Mouse (Mus musculus): ENCODE data around the gene Atxn1. TPM values are rescaled to one million over a fixed set of nuclear protein-coding genes. Genes with fewer than 3 reads are reported as not detected.

The Atxn1 gene
- total and polyA plus RNA-seq, 3 experiments, result 7.5 to 30.1 (median 27.3) TPM

DNA sequence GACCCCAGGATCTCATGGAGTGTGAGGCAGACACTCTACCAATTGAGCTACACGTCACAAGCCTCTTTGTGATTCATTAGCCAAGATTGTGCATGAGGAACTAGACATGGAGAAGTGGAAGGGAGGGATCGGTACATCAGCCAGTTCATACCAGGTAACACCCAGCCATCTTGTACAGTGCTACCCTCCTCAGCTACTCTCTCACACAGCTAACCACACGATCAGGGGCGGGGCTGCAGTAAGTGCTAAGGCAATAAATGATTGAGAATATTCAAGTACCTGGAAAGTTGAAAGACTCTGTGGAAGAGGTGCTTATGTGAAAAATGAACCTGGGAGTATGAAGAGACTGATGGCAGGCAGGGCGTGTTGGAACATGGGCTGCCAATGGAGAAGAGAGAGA lies 306.5 kb downstream of the Atxn1 start:
- WGBS, result 95% methylated on average over 5 of the region's 5 CpGs
- no peaks in the 10 kb centered on the region for H3K27me3 ChIP-seq (ENCODE audit: control insufficient read depth, insufficient read depth, low read length)
- TF ChIP-seq POLR2A (IDR thresholded peaks at IDR 0.05; ENCODE audit: insufficient read depth, low read depth, low read length) (no peak), EP300 (IDR thresholded peaks at IDR 0.05; ENCODE audit: insufficient read depth, low read depth, low read length) (no peak), CTCF (IDR thresholded peaks at IDR 0.05) (no peak)
- H3K9ac ChIP-seq (ENCODE audit: low read depth, low read length), result no peak overlapping the region
- H3K36me3 ChIP-seq (ENCODE audit: control insufficient read depth, insufficient read depth, low read length), result no peaks in the 10 kb centered on the region
- no peaks in the 10 kb centered on the region for H3K79me2 ChIP-seq (replicated peaks; ENCODE audit: control insufficient read depth, insufficient read depth, low read length)
- no peak overlapping the region for H3K4me3 ChIP-seq
- no peak for DNase-seq
- H3K27ac ChIP-seq, result no peak overlapping the region
- intact Hi-C loops (cut with DNase I), result no loop called here
- H3K4me1 ChIP-seq (ENCODE audit: control insufficient read depth, insufficient read depth, low read length), result no peaks in the 10 kb centered on the region; the same call in none of the 2 replicates

DNA sequence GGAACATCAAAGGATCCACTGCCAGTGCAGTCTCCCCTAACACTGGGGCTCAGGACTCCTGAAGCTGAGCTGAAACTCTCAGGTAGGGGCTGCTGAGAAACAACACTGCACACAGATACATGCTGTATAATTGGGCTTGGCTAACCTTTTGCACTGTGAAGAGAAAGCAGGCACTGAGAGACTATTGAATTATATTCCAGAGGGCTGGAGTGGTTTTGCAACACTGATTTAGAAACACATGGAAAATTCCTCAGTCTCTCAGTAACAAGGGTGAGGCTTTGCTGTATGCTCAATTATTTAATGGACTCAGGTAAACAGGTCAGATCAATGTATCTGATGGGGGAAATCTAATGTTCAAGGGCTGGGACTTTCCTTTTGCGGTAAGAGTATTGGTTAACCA lies 307.6 kb downstream of the Atxn1 start:
- no peak for DNase-seq
- no peaks in the 10 kb centered on the region for H3K79me2 ChIP-seq (replicated peaks; ENCODE audit: control insufficient read depth, insufficient read depth, low read length)
- TF ChIP-seq CTCF (IDR thresholded peaks at IDR 0.05) (no peak), POLR2A (IDR thresholded peaks at IDR 0.05; ENCODE audit: insufficient read depth, low read depth, low read length) (no peak), EP300 (IDR thresholded peaks at IDR 0.05; ENCODE audit: insufficient read depth, low read depth, low read length) (no peak)
- H3K27me3 ChIP-seq (ENCODE audit: control insufficient read depth, insufficient read depth, low read length), result no peaks in the 10 kb centered on the region
- H3K27ac ChIP-seq, result no peak overlapping the region
- H3K4me3 ChIP-seq, result no peak overlapping the region
- WGBS, result 100% methylated on average over 1 of the region's 1 CpGs
- H3K36me3 ChIP-seq (ENCODE audit: control insufficient read depth, insufficient read depth, low read length), result no peaks in the 10 kb centered on the region
- H3K9ac ChIP-seq (ENCODE audit: low read depth, low read length), result no peak overlapping the region
- no peaks in the 10 kb centered on the region; the same call in none of the 2 replicates for H3K4me1 ChIP-seq (ENCODE audit: control insufficient read depth, insufficient read depth, low read length)
- intact Hi-C loops (cut with DNase I), result no loop called here

DNA sequence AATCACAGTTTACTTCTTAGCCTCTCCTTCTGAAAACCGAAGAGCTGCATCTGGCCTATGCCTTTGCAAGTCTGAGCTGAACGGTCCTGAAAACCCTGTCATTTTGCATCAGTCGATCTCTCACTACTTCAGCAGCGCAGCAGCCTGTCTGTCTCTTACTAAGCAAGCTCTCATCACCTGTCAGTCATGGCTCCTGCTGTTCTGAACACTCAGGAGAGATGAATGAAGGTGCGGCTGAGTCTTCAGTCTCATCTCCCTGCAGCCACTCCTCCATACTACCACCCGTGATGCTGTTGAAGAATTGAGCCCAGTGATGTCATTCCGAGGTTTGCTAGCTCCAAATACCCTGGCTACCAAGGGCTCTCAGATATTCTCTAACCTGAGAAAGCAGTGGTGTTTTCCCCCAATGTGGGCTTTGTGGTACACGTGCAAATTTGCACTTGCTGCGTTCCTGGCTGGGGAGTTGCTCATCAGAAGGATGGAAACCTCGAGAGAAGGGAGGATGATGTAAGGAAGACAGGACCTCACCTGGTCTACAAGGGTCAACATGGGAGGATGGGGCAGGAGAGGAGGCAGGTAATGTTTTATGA lies 313.1 kb downstream of the Atxn1 start:
- no peak overlapping the region for H3K9ac ChIP-seq (ENCODE audit: low read depth, low read length)
- peaks cover 3% of the 10 kb centered on the region; the same call in 1 of the 2 replicates for H3K4me1 ChIP-seq (ENCODE audit: control insufficient read depth, insufficient read depth, low read length)
- no peaks in the 10 kb centered on the region for H3K27me3 ChIP-seq (ENCODE audit: control insufficient read depth, insufficient read depth, low read length)
- H3K36me3 ChIP-seq (ENCODE audit: control insufficient read depth, insufficient read depth, low read length), result no peaks in the 10 kb centered on the region
- no peak overlapping the region for H3K27ac ChIP-seq
- no peaks in the 10 kb centered on the region for H3K79me2 ChIP-seq (replicated peaks; ENCODE audit: control insufficient read depth, insufficient read depth, low read length)
- no peak for TF ChIP-seq CTCF (IDR thresholded peaks at IDR 0.05)
- TF ChIP-seq EP300 (IDR thresholded peaks at IDR 0.05; ENCODE audit: insufficient read depth, low read depth, low read length), result no peak
- TF ChIP-seq POLR2A (IDR thresholded peaks at IDR 0.05; ENCODE audit: insufficient read depth, low read depth, low read length), result no peak
- intact Hi-C loops (cut with DNase I), result no loop called here
- 87% methylated on average over 10 of the region's 10 CpGs for WGBS
- DNase-seq, result no peak
- H3K4me3 ChIP-seq, result no peak overlapping the region

DNA sequence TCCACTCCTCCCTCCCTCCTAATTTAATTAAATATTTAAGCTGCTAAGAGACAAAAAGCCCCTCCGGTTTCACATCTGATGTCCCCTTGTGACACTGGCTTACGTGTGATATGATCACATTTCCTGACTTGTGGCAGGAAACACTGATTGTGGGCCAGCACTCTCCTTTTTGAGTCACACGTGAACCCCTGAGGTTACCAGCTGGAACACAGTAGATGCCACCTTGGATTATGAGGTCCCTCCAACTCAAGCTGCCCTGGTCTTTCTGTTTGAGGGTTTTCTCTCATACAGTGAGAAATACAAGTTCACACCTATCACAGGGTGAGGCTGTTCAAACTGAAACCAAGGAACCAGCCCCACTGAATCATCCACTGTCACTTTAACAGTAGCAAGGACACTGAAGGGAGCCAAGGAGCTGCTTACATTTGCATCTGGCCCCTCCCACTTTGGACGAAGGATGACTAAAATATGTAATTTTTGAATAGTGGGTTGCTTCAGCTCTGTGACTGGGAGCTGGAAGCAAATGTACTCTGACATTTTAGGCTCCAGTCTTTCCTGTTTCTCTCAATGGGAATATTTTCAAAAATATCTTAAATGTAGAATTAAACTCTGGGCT lies 315.5 kb downstream of the Atxn1 start:
- no peak for DNase-seq
- Histone ChIP-seq H3K27ac (no peak overlapping the region), H3K4me3 (no peak overlapping the region), H3K27me3 (ENCODE audit: control insufficient read depth, insufficient read depth, low read length) (no peaks in the 10 kb centered on the region), H3K36me3 (ENCODE audit: control insufficient read depth, insufficient read depth, low read length) (no peaks in the 10 kb centered on the region), H3K4me1 (ENCODE audit: control insufficient read depth, insufficient read depth, low read length) (peaks cover 3% of the 10 kb centered on the region; the same call in 1 of the 2 replicates), H3K9ac (ENCODE audit: low read depth, low read length) (no peak overlapping the region), H3K79me2 (replicated peaks; ENCODE audit: control insufficient read depth, insufficient read depth, low read length) (no peaks in the 10 kb centered on the region)
- 42% methylated on average over 4 of the region's 4 CpGs for WGBS
- intact Hi-C loops (cut with DNase I), result no loop called here
- TF ChIP-seq EP300 (IDR thresholded peaks at IDR 0.05; ENCODE audit: insufficient read depth, low read depth, low read length) (no peak), POLR2A (IDR thresholded peaks at IDR 0.05; ENCODE audit: insufficient read depth, low read depth, low read length) (no peak), CTCF (IDR thresholded peaks at IDR 0.05) (no peak)

- intact Hi-C loops (cut with DNase I), result no loop called here
- no peak overlapping the region for H3K27ac ChIP-seq
- no peak for TF ChIP-seq EP300 (IDR thresholded peaks at IDR 0.05; ENCODE audit: insufficient read depth, low read depth, low read length)
- no peak for TF ChIP-seq CTCF (IDR thresholded peaks at IDR 0.05)
- no peak for TF ChIP-seq POLR2A (IDR thresholded peaks at IDR 0.05; ENCODE audit: insufficient read depth, low read depth, low read length)
- peaks cover 4% of the 10 kb centered on the region for H3K36me3 ChIP-seq (ENCODE audit: control insufficient read depth, insufficient read depth, low read length)
- DNase-seq, result no peak
- H3K27me3 ChIP-seq (ENCODE audit: control insufficient read depth, insufficient read depth, low read length), result no peaks in the 10 kb centered on the region
- H3K79me2 ChIP-seq (replicated peaks; ENCODE audit: control insufficient read depth, insufficient read depth, low read length), result no peaks in the 10 kb centered on the region
- H3K4me1 ChIP-seq (ENCODE audit: control insufficient read depth, insufficient read depth, low read length), result no peaks in the 10 kb centered on the region
- no peak overlapping the region for H3K9ac ChIP-seq (ENCODE audit: low read depth, low read length)
- 71% methylated on average over 6 of the region's 6 CpGs for WGBS
- no peak overlapping the region for H3K4me3 ChIP-seq
Observed at GRCm38 (mm10) chr13:45643780-45644395, 320.9 kb downstream of the Atxn1 start.

DNA sequence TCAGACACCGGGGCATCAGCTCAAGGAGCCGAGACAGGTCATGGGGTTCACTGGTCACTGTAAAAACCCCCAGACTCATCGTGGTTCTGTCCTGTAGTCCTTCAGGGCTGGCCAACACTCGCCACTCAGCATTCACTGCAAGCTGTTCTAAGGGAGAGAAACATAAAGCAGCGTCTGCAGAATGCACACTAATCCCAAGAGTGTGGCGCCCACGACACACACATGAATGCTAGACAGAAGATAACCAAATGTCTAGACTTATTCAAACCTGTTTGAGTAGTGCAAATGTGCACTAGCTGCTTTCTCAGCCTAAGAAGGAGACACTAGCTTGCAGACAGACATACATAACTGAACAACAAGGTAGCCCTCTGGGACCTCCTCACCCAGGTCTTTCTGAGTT lies 321.9 kb downstream of the Atxn1 start:
- H3K9ac ChIP-seq (ENCODE audit: low read depth, low read length), result no peak overlapping the region
- whole genome bisulfite sequencing, result 65% methylated on average over 7 of the region's 7 CpGs
- H3K36me3 ChIP-seq (ENCODE audit: control insufficient read depth, insufficient read depth, low read length), result peaks cover 4% of the 10 kb centered on the region
- intact Hi-C loops (cut with DNase I), result no loop called here
- no peaks in the 10 kb centered on the region for H3K4me1 ChIP-seq (ENCODE audit: control insufficient read depth, insufficient read depth, low read length)
- no peaks in the 10 kb centered on the region for H3K79me2 ChIP-seq (replicated peaks; ENCODE audit: control insufficient read depth, insufficient read depth, low read length)
- no peak overlapping the region for H3K27ac ChIP-seq
- H3K4me3 ChIP-seq, result no peak overlapping the region
- DNase-seq, result no peak
- no peaks in the 10 kb centered on the region for H3K27me3 ChIP-seq (ENCODE audit: control insufficient read depth, insufficient read depth, low read length)
- TF ChIP-seq CTCF (IDR thresholded peaks at IDR 0.05) (no peak), EP300 (IDR thresholded peaks at IDR 0.05; ENCODE audit: insufficient read depth, low read depth, low read length) (no peak), POLR2A (IDR thresholded peaks at IDR 0.05; ENCODE audit: insufficient read depth, low read depth, low read length) (no peak)

All from heart, adult 2 months (tissue).